Mouse (Mus musculus) megakaryocyte progenitor cell, adult 5-6 weeks (primary cell): ENCODE results near the gene Rasal3. TPM values are rescaled to one million over a fixed set of nuclear protein-coding genes. Genes with fewer than 3 reads are reported as not detected.
A peak's percentile ranks its signal among the peaks of the same experiment; 100 is the strongest.

Experiments used
- ATAC-seq: replicated peaks from 2 replicates; pipeline ENCODE4 v1.8.0; 2016; ENCODE audit warnings: mild to moderate bottlenecking, moderate TSS enrichment, inconsistent platforms; ENCODE audit not compliant: poor library complexity
- total RNA-seq, 2 experiments: library from RNA; stranded (forward) in 1 of 2; stranded (reverse) in 1 of 2; fragments of 157-497, 149-512 nt in 1 of 2; fragments of 200-1000 nt in 1 of 2; gene quantifications; 2 replicates each; pipeline versions ENCODE4 v1.2.3 to v1.2.4; 2015 to 2017

Gene Rasal3
- 48.0 and 53.2 TPM in 2 replicates for total RNA-seq (2015)
- total RNA-seq (2017): 21.5 and 26.3 TPM in 2 replicates

DNA sequence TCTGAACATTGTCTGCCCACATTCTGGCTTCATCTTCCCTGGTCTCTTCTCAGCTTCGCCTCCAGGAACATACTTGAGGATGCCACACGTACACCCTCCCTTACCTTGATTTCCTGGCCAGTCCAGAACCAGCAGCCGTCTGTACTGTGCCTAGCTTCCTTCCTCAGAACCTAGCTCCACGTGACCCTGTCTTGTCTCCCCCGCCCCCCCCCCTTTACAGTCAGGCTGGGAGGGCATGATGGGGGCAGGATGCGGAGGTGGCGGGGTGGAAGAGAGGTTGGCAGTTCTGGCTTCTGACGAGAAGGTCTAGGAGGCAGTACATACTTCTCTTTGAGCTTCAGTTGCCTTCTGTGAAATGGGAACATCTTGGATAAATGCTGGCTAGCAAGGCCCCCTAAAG lies at the start of gene Rasal3:
Rasal3 (minus strand) TSS at position 167 of the 400 bp plus-strand sequence.
- peak; percentile 60 for ATAC-seq

DNA sequence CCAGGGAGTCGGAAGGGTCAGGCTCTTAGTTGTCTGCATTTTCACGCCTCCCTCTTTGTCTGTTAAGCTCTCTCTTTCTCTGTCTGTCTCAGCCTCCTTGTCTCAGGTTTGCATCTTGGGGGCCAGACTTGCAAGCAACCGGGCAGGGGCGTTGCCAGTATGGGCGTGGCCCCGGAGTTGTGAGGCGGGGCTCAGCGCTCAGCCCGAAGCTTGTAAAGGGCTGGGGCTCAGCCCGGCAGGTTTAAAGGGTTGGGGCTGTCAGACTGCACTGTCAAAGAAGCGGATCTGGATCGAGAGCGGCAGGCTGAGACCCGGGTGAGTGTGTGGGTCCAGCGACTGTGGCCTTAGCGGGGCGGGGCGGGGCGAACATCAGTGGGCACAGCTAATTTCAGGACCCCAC lies 49.1 kb upstream of the Rasal3 start, which contains the start of gene Cyp4f39:
Cyp4f39 (plus strand) TSS at position 242 of the 400 bp plus-strand sequence.
- peak; percentile 67 for ATAC-seq

DNA sequence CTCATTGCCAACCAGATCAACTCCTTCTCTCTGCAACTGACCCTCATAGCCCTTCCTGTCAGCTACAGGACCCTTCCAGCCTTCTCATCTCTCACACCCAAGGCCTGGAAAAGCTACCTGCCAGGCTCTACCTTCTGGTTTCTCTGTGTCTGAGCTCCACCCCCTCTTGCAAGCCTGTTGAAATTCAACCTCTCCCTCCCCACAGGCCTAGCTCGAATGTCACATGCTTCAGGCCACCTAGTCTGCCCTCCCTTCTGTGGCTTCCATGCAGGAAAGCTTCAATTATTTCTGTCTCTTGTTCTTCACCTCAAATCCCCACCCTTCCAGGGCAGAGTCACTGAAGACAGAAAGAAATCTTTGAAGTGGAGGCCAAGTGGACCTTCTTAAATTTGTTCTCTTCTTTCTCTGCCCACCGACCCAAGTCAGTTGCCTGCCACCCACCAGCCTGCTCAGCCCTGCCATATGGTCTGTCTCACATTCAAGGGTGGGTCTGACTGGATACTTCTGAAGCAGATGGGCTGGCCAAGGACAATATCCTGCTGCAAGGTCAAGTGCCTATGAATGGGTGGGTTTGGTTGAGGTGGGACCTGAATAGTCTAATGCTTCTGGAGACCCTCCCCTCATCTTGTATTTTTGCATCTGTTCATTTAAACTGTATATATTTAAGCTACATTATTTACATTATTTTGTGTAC lies 47.6 kb upstream of the Rasal3 start:
- ATAC-seq: no peak

DNA sequence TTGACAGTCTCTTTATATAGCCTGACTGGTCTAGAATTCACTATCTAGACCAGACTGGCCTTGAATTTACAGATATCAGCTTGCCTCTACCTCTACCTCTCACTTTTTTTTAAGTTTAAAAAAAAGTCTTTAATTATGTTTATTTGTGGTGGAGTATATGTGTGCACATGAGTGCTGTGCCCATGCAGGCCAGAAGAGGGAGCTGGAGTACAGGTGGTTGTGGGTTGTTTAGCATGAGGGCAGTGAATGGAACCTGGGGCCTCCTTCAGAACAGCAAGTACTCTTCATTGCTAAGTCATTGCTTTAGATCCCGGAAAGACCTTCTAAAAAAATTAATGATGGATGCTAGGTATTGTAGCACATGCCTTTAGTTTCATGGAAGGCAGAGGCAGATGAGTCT lies 45.7 kb upstream of the Rasal3 start:
- no peak for ATAC-seq

DNA sequence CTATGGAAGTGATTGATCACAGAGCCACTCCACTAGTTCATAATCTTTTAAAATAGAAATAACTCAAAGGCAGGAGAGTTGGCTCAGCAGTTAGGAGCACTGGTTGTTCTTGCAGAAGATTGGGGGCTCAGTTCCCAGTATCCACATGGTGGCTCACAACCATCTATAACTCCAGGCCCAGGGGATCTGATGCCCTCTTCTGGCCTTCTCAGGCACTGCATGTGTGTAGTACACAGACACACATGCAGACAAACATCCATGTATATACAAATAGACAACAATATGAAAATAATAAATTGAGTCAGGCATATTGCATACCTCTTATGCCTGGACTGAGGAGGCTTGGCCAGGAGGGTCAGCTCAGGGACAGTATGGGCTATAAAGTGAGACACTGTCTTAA lies 43.8 kb upstream of the Rasal3 start:
- ATAC-seq: no peak

DNA sequence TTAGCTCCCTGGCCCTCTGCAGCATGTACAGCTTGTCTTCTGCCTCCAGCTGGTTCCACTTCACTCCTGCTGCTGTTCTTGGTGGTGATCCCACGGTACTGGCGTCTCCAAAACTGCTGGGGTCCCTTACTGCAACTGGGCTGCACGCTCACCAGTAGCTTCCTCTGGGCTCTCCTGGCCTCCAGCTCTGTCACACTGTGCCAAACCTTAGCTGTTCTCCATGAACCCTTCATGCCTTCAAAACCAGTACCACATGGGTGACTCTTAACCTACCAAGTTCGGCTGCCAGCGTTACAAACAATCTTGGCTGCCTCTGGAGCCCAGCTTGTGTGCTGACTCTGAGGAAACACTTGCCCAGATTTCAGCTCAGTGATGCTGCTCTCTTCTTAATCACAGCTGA lies 41.6 kb upstream of the Rasal3 start:
- no peak for ATAC-seq

DNA sequence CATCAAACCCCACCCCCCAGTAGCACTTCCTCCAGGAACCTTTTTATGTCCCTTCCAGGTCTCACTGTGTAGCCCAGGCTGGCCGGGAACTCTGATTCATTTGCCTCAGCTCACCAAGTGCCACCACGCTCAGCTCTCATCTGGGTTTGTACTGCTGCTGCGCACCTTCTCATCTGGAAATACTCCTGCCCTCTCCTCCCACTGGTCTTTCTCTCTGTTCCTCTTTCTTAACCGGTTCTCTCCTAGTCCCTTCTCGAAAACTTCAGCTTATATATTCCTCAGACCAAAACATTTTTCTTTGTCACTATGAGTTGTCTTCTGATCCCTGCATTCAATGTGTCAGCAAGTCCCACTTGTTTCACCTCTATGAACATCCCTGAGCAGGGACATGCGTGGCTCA lies 39.9 kb upstream of the Rasal3 start:
- no peak for ATAC-seq

DNA sequence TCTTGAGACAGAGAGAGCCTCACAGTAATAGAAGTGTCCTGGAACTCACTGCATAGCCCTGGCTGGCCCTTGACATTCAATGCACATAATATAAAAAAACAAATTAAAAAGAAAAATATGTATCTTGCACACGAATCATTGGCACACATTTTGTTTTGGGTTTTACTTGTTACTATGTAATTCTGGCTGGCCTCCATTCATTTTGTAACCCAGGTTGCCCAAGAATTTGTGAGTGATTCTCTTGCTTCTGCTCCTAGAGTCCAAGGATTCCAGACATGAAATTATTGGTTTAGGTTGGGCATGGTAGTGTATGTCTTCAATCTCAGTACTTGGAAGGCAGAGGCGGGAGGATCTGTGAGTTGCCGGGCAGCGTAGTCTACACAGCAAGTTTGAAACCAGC lies 33.7 kb upstream of the Rasal3 start:
- no peak for ATAC-seq

DNA sequence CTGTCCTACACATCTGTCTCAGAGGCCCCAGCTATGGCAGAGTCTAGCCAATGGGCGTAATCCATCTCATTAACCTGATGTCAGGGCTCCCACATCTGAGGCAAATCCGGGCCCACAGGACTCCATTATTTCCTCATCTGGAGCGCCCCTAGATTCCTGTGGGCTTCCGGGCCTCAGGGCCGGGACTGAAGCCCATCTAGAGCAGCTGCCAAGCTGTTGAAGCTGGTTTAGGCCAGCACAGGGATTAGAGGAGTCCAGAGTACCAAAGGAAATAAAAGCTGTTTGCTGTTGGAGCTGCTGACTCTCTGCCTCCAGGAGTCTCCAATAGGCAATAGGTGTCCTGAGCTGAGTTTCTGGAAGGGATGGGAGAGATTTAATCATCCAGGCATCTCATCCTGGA lies 31.8 kb upstream of the Rasal3 start:
- no peak for ATAC-seq

DNA sequence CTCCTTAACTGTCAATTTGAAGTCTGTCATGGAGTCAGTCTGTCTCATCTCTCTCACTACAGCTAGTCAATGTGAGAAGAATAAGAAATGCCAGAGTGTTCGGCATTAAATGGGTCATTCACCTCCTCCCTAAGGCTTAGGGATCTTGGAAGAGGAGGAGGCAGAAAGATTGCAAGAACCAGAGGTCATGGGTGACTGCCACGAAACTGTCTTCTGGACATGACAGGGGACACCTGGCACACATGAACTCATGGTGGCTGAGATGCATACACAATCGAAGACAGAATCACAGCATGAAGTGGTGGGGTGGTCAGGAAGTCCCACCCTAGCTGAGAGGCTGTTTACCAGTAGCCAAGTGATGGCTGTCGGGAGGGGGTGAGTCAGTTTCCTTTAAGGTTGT lies 30.9 kb upstream of the Rasal3 start:
- ATAC-seq: no peak

DNA sequence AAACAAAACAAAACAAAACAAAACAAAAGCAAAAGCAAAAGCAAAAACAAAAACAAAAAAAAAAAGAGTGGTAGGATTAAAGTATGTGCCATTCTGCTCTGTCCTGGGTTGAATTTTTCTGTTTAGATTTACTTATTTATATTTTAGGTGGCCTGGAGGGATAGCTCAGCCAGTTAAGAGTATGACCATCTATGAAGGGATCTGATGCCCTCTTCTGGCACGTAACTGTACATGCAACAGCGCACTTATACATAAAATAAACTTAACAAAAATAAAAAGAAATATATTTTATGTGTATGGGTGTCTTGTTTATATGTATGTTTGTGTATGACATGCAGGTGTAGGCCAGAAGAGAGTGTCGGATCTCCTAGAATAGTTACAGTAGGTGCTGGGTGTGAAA lies 28.6 kb upstream of the Rasal3 start:
- ATAC-seq: peak; percentile 90

DNA sequence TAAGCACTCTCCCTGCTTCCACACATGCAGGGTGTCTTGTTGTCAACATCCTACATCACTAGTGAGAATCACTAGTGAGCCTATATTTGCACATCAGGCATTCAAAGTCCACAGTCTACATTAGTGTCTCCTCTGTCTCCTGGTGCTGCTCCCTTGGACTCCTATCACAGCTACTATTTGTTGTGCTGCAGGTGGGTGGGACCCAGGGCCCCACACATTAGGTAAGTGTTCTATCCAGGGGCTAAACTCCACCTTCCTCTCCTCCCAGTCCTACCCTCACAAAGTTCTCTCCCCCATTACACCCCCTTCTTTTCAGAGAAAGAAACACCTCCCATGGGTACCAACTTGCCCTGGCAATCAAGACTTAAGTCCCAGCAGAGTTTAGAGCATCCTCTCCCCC lies 23.2 kb upstream of the Rasal3 start:
- no peak for ATAC-seq

DNA sequence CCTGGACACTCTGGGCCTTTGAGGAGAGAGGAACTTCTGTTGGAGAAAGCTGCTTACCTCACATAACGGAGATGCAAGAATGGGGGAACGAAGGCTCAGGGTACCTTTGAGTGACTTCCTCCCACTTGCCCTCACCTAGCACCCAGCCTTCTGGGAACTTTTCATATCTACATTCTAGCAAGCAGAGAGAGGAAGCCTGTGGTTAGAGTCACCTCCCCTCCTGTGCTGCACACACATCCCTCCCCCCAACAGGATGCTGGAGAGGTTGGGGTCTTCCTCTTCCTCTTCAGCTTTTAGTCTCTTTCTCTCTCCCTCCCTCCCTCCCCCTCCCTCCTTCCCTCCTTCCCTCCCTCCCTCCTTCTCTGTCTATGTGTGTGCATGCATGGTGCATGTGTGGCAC lies 20.7 kb upstream of the Rasal3 start, which contains the start of gene Pglyrp2:
Pglyrp2 (minus strand) TSS at position 134 of the 400 bp plus-strand sequence.
- ATAC-seq: peak; percentile 86

DNA sequence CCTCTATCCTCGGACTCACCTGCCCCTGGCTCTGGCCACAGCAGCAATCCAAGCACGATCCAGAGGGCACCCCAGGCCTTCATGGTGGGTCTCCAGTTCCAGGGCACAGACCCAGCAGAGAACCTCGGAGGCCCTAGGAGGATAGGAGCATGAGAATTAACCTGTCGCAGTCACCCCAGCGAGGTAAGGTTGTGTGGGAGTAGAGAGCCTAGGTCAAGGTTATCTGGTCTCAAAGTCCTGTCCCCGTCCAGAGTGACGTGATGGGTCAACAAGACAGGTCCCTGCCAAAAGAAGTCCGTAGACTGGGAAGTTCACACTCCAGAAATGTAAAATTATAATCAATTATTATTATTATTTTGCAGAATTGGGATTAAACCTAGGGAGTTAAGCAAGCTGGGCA lies 17.4 kb upstream of the Rasal3 start:
- no peak for ATAC-seq

DNA sequence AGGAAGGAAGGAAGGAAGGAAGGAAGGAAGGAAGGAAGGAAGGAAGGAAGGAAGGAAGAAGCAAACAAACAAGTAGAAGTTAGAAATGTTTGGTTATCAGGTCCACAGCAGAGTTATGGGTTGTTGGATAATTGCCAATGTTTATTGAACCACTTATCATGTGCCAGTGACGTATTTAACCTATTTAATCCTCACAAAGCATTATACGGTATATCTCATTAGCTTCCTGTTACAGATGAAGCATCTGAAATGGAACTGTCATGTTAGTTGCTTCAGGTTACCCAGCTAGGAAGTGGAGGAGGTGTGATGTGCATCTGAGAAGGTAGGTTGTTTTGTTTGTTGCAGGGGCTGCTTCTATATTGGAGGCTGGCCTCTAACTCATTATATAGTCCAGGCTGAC lies 16.6 kb upstream of the Rasal3 start:
- ATAC-seq: peak; percentile 43; the same call in 1 of the 2 replicates

DNA sequence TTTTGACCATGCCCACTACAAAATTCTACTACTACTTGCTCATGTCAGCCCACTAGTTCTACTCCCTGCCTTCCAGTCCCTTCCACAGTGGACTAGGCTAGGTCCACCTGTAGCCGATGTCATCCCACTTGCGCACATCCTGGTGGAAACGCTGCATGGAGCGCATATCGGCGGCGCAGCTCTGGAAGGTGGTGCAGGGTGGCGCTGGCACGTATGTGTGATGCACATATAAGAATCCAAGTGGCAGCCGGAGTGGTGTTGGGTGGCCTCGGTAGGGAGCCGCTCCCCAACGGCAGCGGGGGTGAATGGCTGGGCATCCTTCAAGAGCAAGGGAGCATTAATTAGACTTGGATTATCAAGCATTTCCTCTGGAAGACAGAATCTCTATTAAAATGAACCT lies 13.4 kb upstream of the Rasal3 start:
- no peak for ATAC-seq

DNA sequence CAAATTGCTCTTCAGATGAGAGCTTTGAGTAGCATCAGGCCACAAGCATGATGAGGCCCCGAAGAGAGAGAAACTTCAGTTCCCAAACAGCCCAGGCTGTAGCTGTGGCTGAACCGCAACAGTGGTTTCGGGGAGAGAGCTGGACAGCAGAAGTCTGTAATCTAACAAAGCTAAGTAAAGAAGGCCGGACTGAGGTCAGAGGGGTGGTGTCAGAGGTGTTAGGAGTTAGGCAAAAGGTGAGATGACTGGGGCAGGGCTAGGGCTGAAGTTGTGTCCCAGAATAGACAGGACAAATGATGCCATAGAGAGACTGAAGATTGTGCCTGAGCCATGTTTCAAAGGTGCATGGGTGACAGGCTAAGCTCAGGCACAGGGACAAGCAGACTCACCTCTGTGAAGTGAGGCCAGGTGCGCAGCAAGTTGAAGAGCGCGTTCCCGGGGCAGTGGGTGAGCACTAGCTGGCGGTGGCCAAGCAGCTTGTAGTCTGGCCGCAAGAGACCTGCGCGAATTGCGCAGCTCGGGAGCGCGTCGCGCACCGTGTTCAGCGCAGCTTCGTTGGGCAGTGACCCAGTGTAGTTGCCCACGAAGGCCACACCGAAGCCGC lies 12.1 kb upstream of the Rasal3 start:
- no peak for ATAC-seq

DNA sequence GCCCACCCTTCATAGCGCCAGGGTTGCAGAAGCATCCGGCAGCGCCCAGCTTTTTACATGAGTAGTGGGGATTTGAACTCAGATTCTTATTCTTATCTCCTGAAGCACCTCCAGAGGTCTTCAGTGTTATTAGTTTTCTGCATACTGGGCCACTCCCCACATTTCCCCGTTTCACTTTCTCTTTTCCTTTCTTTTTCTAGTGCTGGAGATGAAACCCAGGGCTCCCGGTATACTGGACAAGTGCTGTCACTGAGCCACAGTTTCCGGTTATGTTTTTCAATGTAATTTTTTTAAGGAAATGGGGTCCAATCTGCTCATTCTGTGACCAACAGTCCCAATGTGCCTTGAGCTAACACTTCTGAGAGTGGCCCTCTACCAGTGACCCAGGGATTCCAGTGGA lies 8.5 kb upstream of the Rasal3 start:
- peak; percentile 69 for ATAC-seq

DNA sequence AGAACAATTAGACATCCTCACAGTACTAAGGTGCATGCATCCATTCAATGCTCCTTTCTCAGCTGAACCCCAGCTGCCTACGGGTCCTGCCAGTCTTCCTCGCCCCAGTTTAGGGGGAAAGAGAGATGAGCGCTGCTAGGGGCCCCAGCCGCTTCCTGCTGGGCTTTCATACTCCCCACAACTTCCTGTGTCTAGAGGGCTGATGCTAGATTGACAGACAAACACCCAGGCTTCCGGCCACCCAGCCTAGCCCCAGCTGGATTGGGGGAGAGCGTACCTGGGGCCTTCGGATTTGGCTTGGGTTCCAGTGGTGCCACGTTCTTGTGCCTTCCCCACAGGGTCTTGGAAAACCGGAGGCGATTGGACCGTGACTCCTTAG lies 615 bp downstream of the Rasal3 start:
- ATAC-seq: peak; percentile 89

DNA sequence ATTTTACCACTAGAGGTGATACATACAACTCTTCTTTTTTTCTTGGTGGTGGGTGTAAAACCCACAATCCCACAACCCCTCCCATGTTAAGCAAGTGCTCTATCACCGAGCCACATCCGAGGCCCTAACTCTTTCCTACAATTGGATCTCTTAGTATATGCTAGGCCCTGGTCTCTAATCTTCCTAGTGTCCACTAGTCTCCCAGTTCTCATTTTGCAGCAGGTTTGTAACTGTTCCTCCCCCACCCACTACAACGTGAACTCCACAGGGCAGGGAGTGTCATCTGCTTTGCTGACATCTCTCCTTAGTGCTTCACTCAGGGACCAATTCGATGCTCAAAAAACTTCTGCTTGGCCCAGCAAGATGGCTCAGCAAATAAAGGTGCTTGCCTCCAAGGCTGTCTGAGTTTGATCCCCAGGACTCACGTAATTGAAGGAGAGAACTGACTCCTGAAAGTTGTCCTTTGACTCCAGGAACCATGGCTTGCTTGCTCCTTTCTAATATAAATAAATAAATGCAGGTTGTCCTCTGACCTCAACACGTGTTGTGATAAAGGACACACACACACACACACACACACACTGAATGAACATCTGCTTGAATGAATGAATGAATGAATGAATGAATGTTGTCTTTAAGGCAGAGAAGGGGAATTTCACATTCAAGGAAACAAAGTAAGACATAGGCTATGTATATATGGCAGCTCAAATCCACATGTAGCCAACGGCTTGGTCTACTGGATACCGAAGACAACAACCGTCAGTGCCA lies 1.2 kb downstream of the Rasal3 start:
- 0 out of 2 replicates have a peak, but pooled peaks have one; percentile 8 for ATAC-seq

DNA sequence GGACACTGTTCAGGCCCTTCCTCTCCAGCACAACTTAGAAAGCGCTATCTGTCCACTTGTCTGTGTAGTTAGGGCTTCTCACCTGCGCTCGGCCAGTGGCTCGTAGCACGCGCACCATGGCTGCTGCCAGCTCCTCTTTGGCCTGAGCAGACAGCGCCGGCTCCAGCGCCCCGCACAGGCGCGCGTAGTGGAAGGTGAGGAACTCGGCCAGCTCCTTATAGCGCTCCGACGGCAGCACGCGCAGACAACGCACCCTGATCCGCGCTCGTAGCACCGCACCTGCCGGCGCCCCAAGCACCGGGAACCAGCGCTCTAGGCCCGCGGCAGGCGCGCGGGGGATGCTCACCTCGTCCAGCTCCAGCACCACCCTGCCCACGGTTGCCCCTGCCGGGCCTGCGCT lies 7.1 kb downstream of the Rasal3 start:
- no peak for ATAC-seq

DNA sequence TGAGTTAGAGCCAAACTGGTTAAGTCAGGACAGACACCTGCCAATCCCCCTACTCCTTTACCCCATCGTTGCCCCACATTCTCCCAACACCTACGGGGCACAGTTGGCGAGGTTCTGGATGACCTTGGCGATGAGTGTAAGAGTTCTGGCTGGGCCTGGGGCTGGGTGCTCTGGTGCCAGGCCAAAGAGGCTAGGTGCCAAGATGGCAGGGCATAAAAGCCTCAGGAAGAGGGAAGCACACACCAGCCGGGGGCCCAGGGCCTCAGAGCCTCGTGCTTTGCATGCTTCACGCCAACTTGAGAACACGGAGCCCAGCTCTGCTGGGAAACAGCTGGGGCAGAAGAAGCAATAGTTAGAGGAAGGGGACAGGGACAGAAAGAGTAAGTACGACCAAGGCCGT lies 9.4 kb downstream of the Rasal3 start:
- ATAC-seq: no peak
